Mouse (Mus musculus) cerebellum, adult 2 months (tissue): ENCODE results near the gene Fam78b. TPM values are rescaled to one million over a fixed set of nuclear protein-coding genes. Genes with fewer than 3 reads are reported as not detected.
A peak's percentile ranks its signal among the peaks of the same experiment; 100 is the strongest.

ENCODE experiments used
- DNase-seq, 2 experiments: peaks; one replicate each; pipeline ENCODE4 v3.0.0; 2021
- H3K27ac ChIP-seq: fragments of 200-500 bp; 2 replicates; pipeline ENCODE4 v1.5.1; 2012; ENCODE audit warnings: low read length, control low read depth, inconsistent platforms; ENCODE audit not compliant: insufficient read depth
- H3K27me3 ChIP-seq: fragments of 200-500 bp; 2 replicates; pipeline ENCODE4 v1.6.1; 2012; ENCODE audit warnings: inconsistent platforms, mild to moderate bottlenecking, low read length, moderate library complexity; ENCODE audit not compliant: control insufficient read depth, insufficient read depth
- H3K4me1 ChIP-seq: fragments of 200-500 bp; 2 replicates; pipeline ENCODE4 v1.6.1; 2011; ENCODE audit warnings: low read length; ENCODE audit not compliant: control insufficient read depth, insufficient read depth
- H3K4me3 ChIP-seq: fragments of 200-500 bp; replicated peaks from 2 replicates; pipeline ENCODE3; 2011; ENCODE audit warnings: mild to moderate bottlenecking, low read depth, low read length, control low read depth; ENCODE audit not compliant: insufficient read depth
- CTCF ChIP-seq: fragments of 200-500 bp; IDR thresholded peaks from 2 replicates; pipeline ENCODE4 v1.5.1; 2011; ENCODE audit warnings: low read depth, mild to moderate bottlenecking, control low read depth, low read length, moderate library complexity, borderline replicate concordance; ENCODE audit not compliant: insufficient read depth
- POLR2A ChIP-seq: fragments of 200-500 bp; IDR thresholded peaks from 2 replicates; pipeline ENCODE4 v1.6.1; 2011; ENCODE audit warnings: low read length, control low read depth, borderline replicate concordance; ENCODE audit not compliant: insufficient read depth
- WGBS: fragments of 180-500 bp; shearing (Covaris S2); methylation state at CpG from one replicate; pipeline ENCODE4 v1.1.7; 2018; 5-methylcytosine and 5-hydroxymethylcytosine counted together
- polyA plus RNA-seq: library from polyadenylated mRNA; depleted of rRNA; stranded (reverse); fragments of >200 nt; gene quantifications from 2 replicates; pipeline ENCODE4 v1.2.3, GENCODE M21; 2012

The Fam78b gene
- polyA plus RNA-seq, 1 experiment = 27.5 TPM

GRCm38 (mm10) chr1:167000529-167001173 lies 566 bp upstream of the Fam78b start:
- Histone ChIP-seq H3K4me1 (peaks cover 3% of the 10 kb centered on the region; the same call in 1 of the 2 replicates), H3K27ac (peak overlapping the region; percentile 68), H3K27me3 (no peaks in the 10 kb centered on the region), H3K4me3 (peak overlapping the region; percentile 78)
- under 1% methylated on average over 38 of the region's 76 CpGs for WGBS
- DNase-seq = peak; percentile 80 to 86
- TF ChIP-seq POLR2A (no peak), CTCF (no peak)

- peak; percentile 50 to 63 for DNase-seq
- no peak for TF ChIP-seq POLR2A
- no peak for TF ChIP-seq CTCF
- Histone ChIP-seq H3K27ac (peak overlapping the region; percentile 78), H3K4me1 (peaks cover 9% of the 10 kb centered on the region), H3K27me3 (no peaks in the 10 kb centered on the region), H3K4me3 (peak overlapping the region; percentile 78)
- 1% methylated on average over 30 of the region's 30 CpGs for WGBS
Measured at GRCm38 (mm10) chr1:167001844-167002485, 748 bp downstream of the Fam78b start.

- peak; percentile 71 to 73 for DNase-seq
- TF ChIP-seq CTCF (peak; percentile 56), POLR2A (no peak)
- 2% methylated on average over 19 of the region's 19 CpGs for WGBS
Measured at GRCm38 (mm10) chr1:167002486-167002850, 1.3 kb downstream of the Fam78b start.

GRCm38 (mm10) chr1:167004621-167005020 lies 3.4 kb downstream of the Fam78b start:
- TF ChIP-seq POLR2A = no peak
- no peak for TF ChIP-seq CTCF
- no peak for DNase-seq
- Histone ChIP-seq H3K27me3 (no peaks in the 10 kb centered on the region), H3K4me3 (no peak overlapping the region), H3K4me1 (peaks cover 14% of the 10 kb centered on the region), H3K27ac (no peak overlapping the region)
- 93% methylated on average over 2 of the region's 2 CpGs for WGBS

More at GRCm38 (mm10) chr1:167002486-167002850, 1.3 kb downstream of the Fam78b start:
- Histone ChIP-seq H3K4me3 (peak overlapping the region; percentile 78), H3K27ac (peak overlapping the region; percentile 78), H3K4me1 (peaks cover 9% of the 10 kb centered on the region), H3K27me3 (no peaks in the 10 kb centered on the region)

- no peaks in the 10 kb centered on the region for H3K27me3 ChIP-seq
- H3K27ac ChIP-seq = no peak overlapping the region
- TF ChIP-seq CTCF (no peak), POLR2A (no peak)
- H3K4me1 ChIP-seq = peaks cover 30% of the 10 kb centered on the region
- H3K4me3 ChIP-seq = no peak overlapping the region
- DNase-seq = no peak
- 90% methylated on average over 6 of the region's 6 CpGs for WGBS
Measured at GRCm38 (mm10) chr1:167007341-167007740, 6.1 kb downstream of the Fam78b start.

GRCm38 (mm10) chr1:167010190-167010589 lies 9.0 kb downstream of the Fam78b start:
- no peaks in the 10 kb centered on the region for H3K27me3 ChIP-seq

GRCm38 (mm10) chr1:167011301-167011700 lies 10.1 kb downstream of the Fam78b start:
- DNase-seq = no peak
- no peak for TF ChIP-seq CTCF
- no peak for TF ChIP-seq POLR2A
- 32% methylated on average over 6 of the region's 6 CpGs for WGBS
- Histone ChIP-seq H3K4me1 (peaks cover 43% of the 10 kb centered on the region), H3K27ac (no peak overlapping the region), H3K27me3 (no peaks in the 10 kb centered on the region), H3K4me3 (no peak overlapping the region)

More at GRCm38 (mm10) chr1:167010190-167010589, 9.0 kb downstream of the Fam78b start:
- Histone ChIP-seq H3K4me1 (peaks cover 43% of the 10 kb centered on the region), H3K27ac (no peak overlapping the region), H3K4me3 (no peak overlapping the region)
- TF ChIP-seq POLR2A (no peak), CTCF (no peak)
- WGBS = 61% methylated on average over 9 of the region's 9 CpGs
- no peak for DNase-seq

- Histone ChIP-seq H3K4me3 (no peak overlapping the region), H3K27me3 (no peaks in the 10 kb centered on the region), H3K27ac (no peak overlapping the region), H3K4me1 (peaks cover 48% of the 10 kb centered on the region)
- no peak for TF ChIP-seq POLR2A
- no peak for TF ChIP-seq CTCF
- 84% methylated on average over 8 of the region's 8 CpGs for WGBS
- DNase-seq = no peak
Measured at GRCm38 (mm10) chr1:167012616-167013015, 11.4 kb downstream of the Fam78b start.
